Mouse (Mus musculus): ENCODE data around the gene Kcnn4. TPM values are rescaled to one million over a fixed set of nuclear protein-coding genes. Genes with fewer than 3 reads are reported as not detected.

Gene Kcnn4
- polyA plus RNA-seq, 1 experiment from 2014 or later = 0.56 TPM

Small RNA genes lying within 50 kb of the gene (microRNA-seq; reads per million reads assigned to microRNA genes)
- gene Gm27592 = not detected

Other genes starting within 250 kb of the Kcnn4 start
- 23.2 and 27.3 TPM in 2 replicates for gene Zfp235, start 236.1 kb upstream of the Kcnn4 start, polyA plus RNA-seq (2015; fragmentation: Nextera tagmentation; extraction: Ambion mirVana)
- 9.0 TPM in 2 replicates for gene Zfp114, start 195.2 kb upstream of the Kcnn4 start, polyA plus RNA-seq (2015; fragmentation: Nextera tagmentation; extraction: Ambion mirVana)
- 7.0 and 7.6 TPM in 2 replicates for gene Zfp111, start 158.8 kb upstream of the Kcnn4 start, polyA plus RNA-seq (2015; fragmentation: Nextera tagmentation; extraction: Ambion mirVana)
- gene Zfp109, start 132.7 kb upstream of the Kcnn4 start, polyA plus RNA-seq (2015; fragmentation: Nextera tagmentation; extraction: Ambion mirVana) = 4.6 and 6.2 TPM in 2 replicates
- 4.1 and 5.3 TPM in 2 replicates for gene Zfp108, start 115.5 kb upstream of the Kcnn4 start, polyA plus RNA-seq (2015; fragmentation: Nextera tagmentation; extraction: Ambion mirVana)
- 9.3 and 12.1 TPM in 2 replicates for gene Zfp93, start 99.8 kb upstream of the Kcnn4 start, polyA plus RNA-seq (2015; fragmentation: Nextera tagmentation; extraction: Ambion mirVana)
- 51.2 and 59.0 TPM in 2 replicates for gene Zfp61, start 69.0 kb upstream of the Kcnn4 start, polyA plus RNA-seq (2015; fragmentation: Nextera tagmentation; extraction: Ambion mirVana)
- gene Zfp94, start 53.6 kb upstream of the Kcnn4 start, polyA plus RNA-seq (2015; fragmentation: Nextera tagmentation; extraction: Ambion mirVana) = 24.5 and 24.7 TPM in 2 replicates
- gene Tescl, start 36.3 kb upstream of the Kcnn4 start, polyA plus RNA-seq (2015; fragmentation: Nextera tagmentation; extraction: Ambion mirVana) = not detected in 2 replicates
- not detected in 2 replicates for gene Lypd5, start 21.1 kb upstream of the Kcnn4 start, polyA plus RNA-seq (2015; fragmentation: Nextera tagmentation; extraction: Ambion mirVana)
- 33.4 and 36.6 TPM in 2 replicates for gene Smg9, start 29.4 kb downstream of the Kcnn4 start, polyA plus RNA-seq (2015; fragmentation: Nextera tagmentation; extraction: Ambion mirVana)
- gene Irgc1, start 82.0 kb downstream of the Kcnn4 start, polyA plus RNA-seq (2015; fragmentation: Nextera tagmentation; extraction: Ambion mirVana) = not detected in 2 replicates
- gene Plaur, start 92.2 kb downstream of the Kcnn4 start, polyA plus RNA-seq (2015; fragmentation: Nextera tagmentation; extraction: Ambion mirVana) = 1.3 and 1.6 TPM in 2 replicates
- gene Cadm4, start 111.8 kb downstream of the Kcnn4 start, polyA plus RNA-seq (2015; fragmentation: Nextera tagmentation; extraction: Ambion mirVana) = 70.1 and 76.4 TPM in 2 replicates
- gene Zfp428, start 136.7 kb downstream of the Kcnn4 start, polyA plus RNA-seq (2015; fragmentation: Nextera tagmentation; extraction: Ambion mirVana) = 296 and 306 TPM in 2 replicates
- gene AC161166.1, start 142.2 kb downstream of the Kcnn4 start, polyA plus RNA-seq (2015; fragmentation: Nextera tagmentation; extraction: Ambion mirVana) = 1.5 and 1.7 TPM in 2 replicates
- gene Irgq, start 160.4 kb downstream of the Kcnn4 start, polyA plus RNA-seq (2015; fragmentation: Nextera tagmentation; extraction: Ambion mirVana) = 29.3 and 29.5 TPM in 2 replicates
- gene Pinlyp, start 175.9 kb downstream of the Kcnn4 start, polyA plus RNA-seq (2015; fragmentation: Nextera tagmentation; extraction: Ambion mirVana) = 0.52 TPM in 1 of 2 replicates, not detected in the other
- 69.8 and 79.5 TPM in 2 replicates for gene Xrcc1, start 176.0 kb downstream of the Kcnn4 start, polyA plus RNA-seq (2015; fragmentation: Nextera tagmentation; extraction: Ambion mirVana)
- gene Ethe1, start 217.3 kb downstream of the Kcnn4 start, polyA plus RNA-seq (2015; fragmentation: Nextera tagmentation; extraction: Ambion mirVana) = 17.4 and 18.9 TPM in 2 replicates
- gene Zfp575, start 217.4 kb downstream of the Kcnn4 start, polyA plus RNA-seq (2015; fragmentation: Nextera tagmentation; extraction: Ambion mirVana) = 11.6 and 11.7 TPM in 2 replicates
- gene Phldb3, start 240.5 kb downstream of the Kcnn4 start, polyA plus RNA-seq (2015; fragmentation: Nextera tagmentation; extraction: Ambion mirVana) = not detected in 2 replicates

Data from forebrain, embryonic 15.5 days (tissue).